Mouse (Mus musculus): ENCODE measurements around the gene Fam205c. TPM values are rescaled to one million over a fixed set of nuclear protein-coding genes. Genes with fewer than 3 reads are reported as not detected.
A peak's percentile ranks its signal among the peaks of the same experiment; 100 is the strongest.

Gene Fam205c
- total RNA-seq (2014; fragmentation: Nextera tagmentation): not detected in 2 replicates
- total RNA-seq (2017): not detected in 2 replicates

DNA sequence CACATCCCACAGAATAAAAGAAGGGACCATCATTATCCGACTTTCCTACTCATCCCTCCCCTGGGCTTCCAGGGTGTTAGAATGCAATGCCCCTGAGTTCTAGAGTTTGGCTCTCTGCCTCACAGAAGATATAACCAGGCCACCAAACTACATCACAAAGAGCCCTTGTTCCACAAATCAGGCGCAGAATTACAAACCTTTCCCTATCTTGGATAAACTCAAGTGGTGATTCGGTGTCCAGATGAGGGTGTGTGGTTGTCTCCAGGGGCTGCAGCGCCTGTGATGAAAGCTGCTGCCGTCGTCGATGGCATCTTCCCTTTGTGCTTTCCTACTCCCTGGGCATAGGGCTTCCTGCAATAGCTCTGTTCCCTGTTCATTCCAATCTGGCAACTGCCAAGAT, at the start of gene Fam205c:
Gene Fam205c (minus strand): TSS at position 101 of the 400 bp plus-strand sequence.
- ATAC-seq (replicated peaks; ENCODE audit: low FRiP score, low TSS enrichment, poor library complexity, severe bottlenecking): no peak

DNA sequence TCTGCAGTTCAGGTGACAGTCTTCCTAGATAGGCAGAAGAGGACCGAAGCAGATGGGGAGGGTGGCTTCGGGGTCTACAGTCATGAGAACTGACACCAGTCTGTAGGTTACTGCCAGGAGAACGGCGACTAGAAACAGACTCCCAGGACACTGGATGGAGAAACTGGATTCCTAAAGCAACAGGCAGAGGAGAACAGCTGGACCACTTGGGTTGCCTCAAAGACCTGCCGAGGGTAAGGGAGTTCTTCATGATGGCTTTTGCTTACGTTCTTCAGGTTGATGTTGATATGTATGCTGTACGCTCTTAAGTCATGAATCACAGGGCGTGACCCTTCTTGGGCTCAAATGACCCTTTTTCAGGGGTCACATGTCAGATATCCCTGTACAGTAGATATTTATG, 48.4 kb upstream of the Fam205c start:
- ATAC-seq (replicated peaks; ENCODE audit: low FRiP score, low TSS enrichment, poor library complexity, severe bottlenecking): no peak

DNA sequence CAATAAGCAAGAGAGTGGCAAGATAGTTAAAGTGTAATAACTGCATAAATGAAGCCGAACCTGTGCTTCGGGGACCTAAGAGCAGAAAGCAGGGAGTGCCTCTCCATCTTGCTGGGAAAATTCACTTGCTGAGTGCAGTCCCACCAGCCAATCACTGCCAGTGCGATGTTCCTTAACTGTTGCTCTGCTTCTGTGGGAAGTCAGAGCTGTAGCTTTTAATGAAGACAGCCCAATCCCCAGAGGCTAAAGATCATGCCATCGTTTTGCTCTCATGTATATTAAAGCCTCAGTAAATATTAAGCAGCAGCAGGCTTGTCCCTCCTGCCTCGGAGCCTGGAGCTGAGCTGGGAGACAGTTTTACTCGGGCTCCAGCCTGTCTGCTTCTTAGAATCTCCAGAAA, 48.0 kb upstream of the Fam205c start:
- no peak for ATAC-seq (replicated peaks; ENCODE audit: low FRiP score, low TSS enrichment, poor library complexity, severe bottlenecking)

DNA sequence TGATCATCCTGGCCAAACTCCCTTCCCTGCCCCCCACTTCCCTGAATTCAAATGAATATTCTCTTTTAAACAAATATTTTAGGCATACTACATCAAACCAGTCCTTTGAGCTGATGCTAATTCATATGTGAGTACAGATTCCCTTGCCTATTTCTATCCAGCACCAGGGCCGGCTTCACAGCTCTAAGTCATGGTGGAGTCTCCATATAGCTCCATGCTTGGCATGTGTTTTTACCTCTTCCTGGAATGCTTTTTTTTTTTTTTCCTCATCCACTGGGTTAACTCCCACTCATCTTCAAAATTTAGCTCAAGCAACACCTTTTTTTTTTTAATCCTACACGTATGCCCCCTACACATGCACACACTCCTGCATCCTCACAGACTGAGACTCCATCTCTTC, 47.5 kb upstream of the Fam205c start:
- no peak for ATAC-seq (replicated peaks; ENCODE audit: low FRiP score, low TSS enrichment, poor library complexity, severe bottlenecking)

DNA sequence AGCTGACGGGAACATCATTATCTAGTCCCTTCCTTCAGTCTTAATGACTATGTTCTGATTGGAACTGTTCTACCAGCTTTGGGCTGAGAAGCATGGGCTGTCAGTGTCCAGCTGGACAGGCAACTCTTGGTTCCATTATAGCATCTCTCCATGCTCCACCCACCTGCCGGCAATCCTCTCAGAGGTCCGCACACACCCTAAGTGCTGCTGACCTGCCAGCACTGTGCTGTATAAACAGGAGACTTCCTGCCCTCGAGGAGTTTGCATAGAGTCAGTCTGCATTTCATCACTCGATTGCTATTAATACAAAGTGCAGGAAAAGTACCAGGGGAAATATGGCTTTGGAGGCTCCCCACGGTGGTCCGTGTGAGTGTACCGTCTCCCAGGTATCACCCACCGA, 46.7 kb upstream of the Fam205c start:
- ATAC-seq (replicated peaks; ENCODE audit: low FRiP score, low TSS enrichment, poor library complexity, severe bottlenecking): no peak

DNA sequence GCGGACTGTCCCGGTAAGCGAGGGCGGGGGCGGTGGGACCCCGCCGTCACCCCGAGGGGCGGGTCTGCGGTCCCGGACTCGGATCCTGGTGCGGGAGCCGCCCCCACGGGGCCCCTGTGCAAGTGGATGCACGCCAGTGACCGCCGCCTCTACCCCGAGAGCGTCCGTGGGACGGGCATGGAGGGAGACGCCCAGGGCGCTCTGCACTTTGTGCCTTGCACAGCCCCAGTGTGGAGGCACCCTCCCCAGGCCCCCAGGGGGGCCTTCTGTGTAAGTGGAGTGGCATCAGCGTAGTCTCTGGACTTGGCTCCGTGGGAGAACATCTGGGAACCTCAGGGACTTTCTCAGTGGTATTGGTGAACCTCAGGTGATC, 43.4 kb upstream of the Fam205c start:
- ATAC-seq (replicated peaks; ENCODE audit: low FRiP score, low TSS enrichment, poor library complexity, severe bottlenecking): no peak

DNA sequence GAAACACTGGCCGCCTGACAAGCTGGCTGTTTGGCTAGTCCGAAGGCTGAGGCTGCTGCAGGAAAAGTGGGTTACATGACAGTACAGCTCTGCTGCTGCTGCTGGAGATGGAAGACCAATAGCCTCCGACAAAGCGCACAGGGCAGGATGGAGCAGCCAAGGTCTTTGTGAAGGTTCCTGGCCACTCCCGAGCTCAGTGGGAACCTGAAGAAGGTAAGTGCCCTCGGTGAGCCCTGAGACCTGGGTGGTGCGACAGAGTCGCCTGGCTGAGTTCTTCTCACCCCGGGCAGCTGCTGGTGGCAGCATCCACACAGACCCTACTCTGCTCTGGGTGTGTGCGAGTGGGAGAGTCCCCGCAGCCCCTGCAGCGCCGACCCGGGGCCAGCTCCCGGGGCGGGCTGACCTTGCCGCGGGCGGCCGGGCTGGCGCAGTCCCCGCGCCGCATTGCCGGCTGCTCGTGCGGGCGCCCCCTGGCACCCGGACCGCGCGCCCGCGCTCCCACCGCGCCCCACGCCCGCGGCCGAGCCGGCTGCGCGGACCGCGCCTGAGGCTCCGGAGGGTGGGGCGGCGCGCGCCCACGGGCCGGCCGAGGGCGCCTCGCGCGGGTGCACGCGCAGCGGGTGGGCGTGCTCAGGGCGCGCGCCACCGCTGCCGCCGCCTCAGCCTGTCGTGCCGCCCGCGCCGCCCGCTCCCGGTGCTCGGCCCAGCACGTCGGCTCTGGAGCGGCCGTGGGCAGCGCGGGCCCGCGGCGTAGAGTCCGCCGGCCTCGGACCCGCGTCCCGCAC, 42.8 kb upstream of the Fam205c start, which contains the start of gene Phf24:
Gene Phf24 (plus strand): TSS at position 44 of the 785 bp plus-strand sequence.
- no peak for ATAC-seq (replicated peaks; ENCODE audit: low FRiP score, low TSS enrichment, poor library complexity, severe bottlenecking)

DNA sequence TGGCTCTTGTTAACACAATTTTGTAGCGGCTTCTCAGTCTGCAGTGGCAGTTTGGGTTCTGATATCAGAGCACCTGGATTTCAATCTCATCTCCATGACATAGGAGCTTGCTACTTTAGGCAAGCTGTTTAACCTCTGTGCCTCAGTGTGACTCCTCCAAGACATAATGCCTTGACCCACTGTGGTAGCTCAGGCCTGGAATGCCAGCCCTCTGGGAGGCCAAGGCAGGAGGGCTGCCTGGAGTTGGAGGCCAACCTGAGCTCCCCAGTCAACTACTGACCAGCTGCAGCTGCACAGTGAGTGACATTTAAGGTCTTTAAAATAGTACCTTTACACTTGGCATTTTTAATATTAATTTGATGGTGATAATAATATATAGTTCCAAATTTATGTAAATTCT, 41.9 kb upstream of the Fam205c start:
- no peak for ATAC-seq (replicated peaks; ENCODE audit: low FRiP score, low TSS enrichment, poor library complexity, severe bottlenecking)

DNA sequence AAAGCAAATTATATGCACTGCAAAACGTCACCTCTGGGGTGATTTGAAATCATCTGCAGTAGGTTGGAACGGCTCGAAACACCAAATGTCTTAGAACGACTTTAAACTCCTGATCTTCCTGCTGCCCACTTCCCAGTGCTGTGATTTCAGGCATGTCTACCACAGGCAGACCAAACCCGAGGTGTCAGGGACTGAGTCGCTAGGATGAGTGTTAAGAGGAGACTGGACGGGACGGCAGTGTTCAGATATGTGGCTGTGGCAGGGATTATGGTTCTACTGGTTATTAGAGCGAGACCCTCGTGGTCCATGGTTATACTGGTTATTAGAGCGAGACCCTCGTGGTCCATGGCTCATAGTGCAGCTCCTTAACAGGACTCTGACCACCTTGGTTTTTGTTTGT, 41.3 kb upstream of the Fam205c start:
- ATAC-seq (replicated peaks; ENCODE audit: low FRiP score, low TSS enrichment, poor library complexity, severe bottlenecking): no peak

DNA sequence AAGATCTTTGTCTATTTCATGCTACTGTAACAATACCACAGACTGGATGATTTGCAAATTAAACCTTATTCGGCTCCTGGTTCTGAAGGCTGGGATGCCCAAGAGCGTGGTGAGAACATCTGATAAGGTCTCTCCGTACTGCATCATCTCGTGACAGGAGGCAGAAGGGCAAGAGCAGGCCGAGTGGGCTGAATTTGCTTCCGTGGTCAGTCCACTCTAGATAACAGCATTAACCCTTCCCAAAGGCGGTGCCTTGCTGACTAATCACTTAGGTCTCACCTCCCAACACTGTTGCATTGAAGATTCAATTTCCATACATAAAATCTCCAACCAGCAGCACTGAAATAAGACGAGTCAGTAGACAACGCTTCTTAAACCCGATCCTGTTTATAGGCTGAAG, 39.4 kb upstream of the Fam205c start:
- no peak for ATAC-seq (replicated peaks; ENCODE audit: low FRiP score, low TSS enrichment, poor library complexity, severe bottlenecking)

DNA sequence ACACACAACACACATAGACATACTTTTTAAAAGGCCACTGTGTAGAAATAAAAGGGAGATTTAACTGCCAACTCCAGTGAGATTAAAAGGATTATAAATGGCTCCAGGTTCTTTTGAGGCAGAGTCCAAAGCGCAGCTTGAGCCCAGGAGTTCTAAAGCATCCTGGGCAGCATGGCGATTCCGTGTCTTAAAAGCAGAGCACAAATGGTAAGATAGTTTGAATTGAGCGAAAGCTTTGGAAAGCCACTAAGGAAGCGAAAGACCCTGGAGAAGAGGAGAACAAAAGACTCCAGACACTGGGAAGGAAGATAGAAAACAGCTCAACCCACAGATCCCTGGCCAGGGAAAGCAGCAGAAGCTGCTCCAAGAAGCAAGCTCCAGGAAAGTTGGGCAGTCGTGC, 30.9 kb upstream of the Fam205c start:
- no peak for ATAC-seq (replicated peaks; ENCODE audit: low FRiP score, low TSS enrichment, poor library complexity, severe bottlenecking)

DNA sequence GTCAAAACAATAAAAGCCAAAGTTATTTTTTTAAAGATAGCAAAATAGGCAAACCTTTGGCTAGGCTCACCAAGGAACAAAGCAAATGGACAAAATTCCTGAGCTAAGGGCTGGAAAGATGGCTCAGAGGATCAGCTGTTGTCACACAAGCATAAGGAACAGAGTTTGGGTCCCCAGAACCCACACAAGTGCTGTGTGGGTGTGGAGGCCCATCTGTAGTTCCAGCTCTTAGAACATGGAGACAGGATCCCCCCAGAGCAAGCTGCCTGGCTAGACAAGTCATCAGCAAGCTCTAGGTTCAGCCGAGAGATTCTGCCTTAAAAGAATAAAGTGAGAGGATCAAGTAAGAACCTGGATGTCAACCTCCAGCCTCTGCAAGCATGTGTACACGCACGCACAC, 30.5 kb upstream of the Fam205c start:
- ATAC-seq (replicated peaks; ENCODE audit: low FRiP score, low TSS enrichment, poor library complexity, severe bottlenecking): no peak

DNA sequence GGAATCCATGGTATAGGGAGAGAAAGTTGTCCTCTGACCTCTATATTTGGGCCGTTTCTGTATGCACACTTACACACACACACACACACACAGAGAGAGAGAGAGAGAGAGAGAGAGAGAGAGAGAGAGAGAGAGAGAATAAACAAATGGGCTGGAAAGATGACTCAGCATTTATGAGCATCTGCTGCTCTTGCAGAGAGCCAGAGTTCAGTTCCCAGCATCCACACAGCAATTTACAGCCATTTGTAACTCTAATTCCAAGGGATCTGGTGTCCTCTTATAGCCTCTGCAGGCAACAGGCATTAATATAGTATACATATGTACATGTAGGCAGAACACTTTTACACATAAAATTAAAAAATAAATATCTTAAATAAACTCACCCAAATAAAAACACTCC, 29.9 kb upstream of the Fam205c start:
- ATAC-seq (replicated peaks; ENCODE audit: low FRiP score, low TSS enrichment, poor library complexity, severe bottlenecking): no peak

DNA sequence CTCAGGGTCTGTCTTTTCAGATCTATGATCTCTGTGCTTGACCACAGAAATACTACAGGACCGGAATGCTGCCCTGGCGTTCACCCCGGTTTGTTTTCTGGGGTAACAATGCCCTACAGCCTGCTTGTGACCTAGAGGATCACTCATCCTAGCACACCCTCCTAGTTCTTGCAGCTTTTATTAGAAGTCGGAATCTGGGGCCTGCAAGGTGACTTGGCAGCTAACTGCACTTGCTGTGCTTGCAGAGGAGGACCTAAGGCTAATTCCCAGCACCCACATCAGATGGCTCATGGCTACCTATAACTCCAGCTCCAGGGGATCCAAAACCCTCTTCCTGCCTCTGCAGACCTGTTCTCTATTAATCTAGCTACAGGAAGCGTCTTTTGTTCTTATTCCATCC, 28.7 kb upstream of the Fam205c start:
- no peak for ATAC-seq (replicated peaks; ENCODE audit: low FRiP score, low TSS enrichment, poor library complexity, severe bottlenecking)

DNA sequence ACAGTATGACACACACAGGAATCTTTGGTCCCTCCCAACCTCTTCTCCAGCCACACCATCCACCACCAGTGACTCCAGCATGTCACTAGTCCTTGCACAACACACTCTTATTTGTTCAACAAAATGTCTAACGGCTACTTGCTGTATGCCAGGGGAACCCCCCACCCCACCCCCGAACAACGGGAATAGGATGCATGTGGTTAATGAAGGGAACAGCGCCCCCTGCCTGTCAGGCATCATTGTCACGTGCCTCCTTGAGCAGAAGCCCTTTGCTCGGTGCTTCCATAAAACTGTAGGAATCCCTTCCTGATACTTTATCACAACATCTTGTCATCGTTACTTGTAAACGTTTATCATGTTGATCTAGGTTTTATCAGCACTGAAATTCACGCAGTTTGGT, 28.1 kb upstream of the Fam205c start:
- ATAC-seq (replicated peaks; ENCODE audit: low FRiP score, low TSS enrichment, poor library complexity, severe bottlenecking): peak; percentile 77

DNA sequence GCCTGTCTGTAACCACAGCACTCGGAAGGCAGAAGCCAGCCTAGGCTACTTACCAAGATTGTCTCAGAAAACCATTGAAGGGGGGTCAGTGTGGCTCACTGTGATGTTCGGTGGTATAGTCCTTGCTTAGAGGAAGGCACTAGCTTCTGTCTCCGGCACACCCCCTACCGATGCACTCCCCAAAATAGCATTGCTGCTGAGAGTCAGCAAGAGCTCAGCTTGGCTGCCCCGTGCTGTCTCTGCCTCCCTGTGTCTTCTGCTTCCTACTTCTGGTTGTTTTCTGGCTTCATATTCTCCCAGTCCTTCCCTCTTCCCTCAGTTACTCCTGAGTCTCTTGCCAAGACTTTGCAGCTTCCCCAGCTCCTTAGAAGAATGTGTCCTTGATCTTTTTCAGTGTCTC, 26.8 kb upstream of the Fam205c start:
- ATAC-seq (replicated peaks; ENCODE audit: low FRiP score, low TSS enrichment, poor library complexity, severe bottlenecking): no peak

DNA sequence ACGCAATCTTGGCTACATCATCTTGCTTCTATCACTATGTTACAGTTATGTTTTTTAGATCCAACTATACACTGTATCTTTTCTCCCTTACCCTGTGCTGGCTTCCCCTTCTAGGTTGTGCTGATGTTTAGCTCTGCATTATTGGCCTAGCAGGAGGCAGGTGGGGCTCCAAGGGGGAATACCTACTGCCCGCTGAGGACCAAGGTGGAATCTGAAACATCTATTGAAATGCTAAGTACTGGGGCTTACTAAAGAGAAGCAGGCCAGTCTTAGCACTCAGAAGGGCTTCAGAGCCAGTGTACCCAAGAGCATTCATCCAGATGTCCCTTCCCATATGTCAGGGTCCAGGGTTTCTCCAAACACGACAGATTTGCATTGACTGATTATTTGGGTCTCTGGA, 24.9 kb upstream of the Fam205c start:
- no peak for ATAC-seq (replicated peaks; ENCODE audit: low FRiP score, low TSS enrichment, poor library complexity, severe bottlenecking)

DNA sequence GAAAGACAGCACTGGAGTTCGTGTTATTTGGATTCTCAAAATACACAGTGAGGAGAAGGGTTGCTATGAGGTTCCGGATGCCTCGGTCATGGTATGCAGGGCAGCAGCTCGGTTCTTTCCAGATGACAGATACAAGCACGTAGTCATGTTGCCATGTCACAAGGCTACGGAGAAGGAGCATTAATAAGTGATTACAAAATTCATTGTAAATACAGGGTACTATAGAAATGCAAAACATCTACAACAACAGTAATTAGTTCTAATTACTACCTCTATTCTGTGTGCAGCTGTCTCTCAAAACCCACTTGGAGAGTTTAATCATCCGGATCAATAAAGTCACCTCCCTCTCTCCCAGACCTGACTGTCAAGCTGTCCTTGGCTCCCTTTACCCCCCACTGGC, 21.1 kb upstream of the Fam205c start:
- no peak for ATAC-seq (replicated peaks; ENCODE audit: low FRiP score, low TSS enrichment, poor library complexity, severe bottlenecking)

DNA sequence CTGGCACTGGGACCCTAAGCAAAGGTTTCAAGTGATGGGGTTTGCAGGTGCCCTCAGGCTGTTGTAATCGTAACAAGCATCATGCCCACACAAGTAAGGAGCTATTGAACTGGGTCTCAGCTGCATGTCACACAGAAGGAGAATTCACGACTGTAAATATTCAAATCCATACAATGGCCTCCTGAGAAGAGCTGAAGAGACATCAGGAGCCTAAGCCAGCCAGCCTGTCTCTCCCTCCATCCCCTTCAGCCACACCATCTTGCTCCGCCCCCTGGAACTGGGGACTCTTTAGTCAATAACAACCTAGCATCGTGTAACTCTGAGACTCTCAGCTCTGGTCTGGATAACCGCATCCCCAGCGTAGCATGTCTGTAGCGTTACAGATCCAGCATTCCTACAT, 17.1 kb upstream of the Fam205c start:
- no peak for ATAC-seq (replicated peaks; ENCODE audit: low FRiP score, low TSS enrichment, poor library complexity, severe bottlenecking)

DNA sequence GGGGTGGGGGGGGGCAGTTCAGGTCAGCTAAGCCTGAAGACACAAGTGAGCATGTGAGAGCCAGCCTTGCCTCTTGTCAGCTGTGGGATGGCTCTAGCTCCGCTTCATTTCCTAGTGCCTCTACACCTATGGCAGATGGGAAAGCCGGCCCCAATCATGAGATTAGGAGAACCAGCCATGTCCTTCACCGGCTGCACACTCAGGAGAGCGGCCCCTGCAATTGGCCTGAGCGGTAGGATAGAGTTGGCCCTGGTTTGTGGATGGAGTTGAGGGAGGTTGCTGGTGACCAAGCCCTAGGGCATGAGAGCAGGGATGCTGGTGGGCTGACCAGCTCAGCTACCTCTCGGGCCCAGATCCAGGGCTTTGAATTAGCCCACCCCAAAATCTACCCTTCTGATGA, 14.8 kb upstream of the Fam205c start:
- ATAC-seq (replicated peaks; ENCODE audit: low FRiP score, low TSS enrichment, poor library complexity, severe bottlenecking): no peak

DNA sequence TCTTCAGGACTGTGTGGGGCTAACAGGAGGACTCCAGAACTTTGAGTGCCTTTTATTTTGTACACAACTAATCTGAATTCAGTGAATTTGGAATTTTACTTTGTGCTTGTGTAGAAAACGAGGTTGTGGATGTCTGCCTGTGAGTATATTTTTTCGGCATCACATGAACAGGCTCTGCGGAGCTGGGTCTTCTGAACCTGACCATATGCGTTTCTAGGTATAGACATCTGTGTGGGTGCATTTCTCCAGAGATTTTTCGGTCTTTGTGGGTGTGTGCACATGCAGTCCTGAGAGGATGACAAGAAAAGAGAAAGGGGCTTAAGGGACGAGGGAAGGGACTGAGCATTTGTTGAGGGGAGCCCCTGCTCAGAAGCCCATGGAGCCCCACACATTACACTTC, 12.9 kb upstream of the Fam205c start:
- ATAC-seq (replicated peaks; ENCODE audit: low FRiP score, low TSS enrichment, poor library complexity, severe bottlenecking): no peak

DNA sequence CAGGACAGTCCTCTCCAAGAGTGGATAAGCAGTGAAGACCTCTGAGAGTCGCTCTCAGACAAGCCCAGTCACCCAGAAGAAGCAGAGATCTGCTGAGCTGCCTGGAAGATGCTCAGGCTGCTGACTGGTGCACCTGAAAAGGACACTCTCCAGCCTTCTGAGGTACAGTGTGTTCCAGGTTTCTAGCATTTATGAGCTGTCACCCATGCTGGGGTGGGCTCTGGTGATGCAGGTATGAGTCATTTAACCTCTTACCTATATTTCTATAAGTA, 6.6 kb upstream of the Fam205c start:
- ATAC-seq (replicated peaks; ENCODE audit: low FRiP score, low TSS enrichment, poor library complexity, severe bottlenecking): 0 out of 2 replicates have a peak, but pooled peaks have one; percentile 12
